Mouse (Mus musculus) MEL-GATA-1-ER (cell line): ENCODE measurements at regions not wholly inside any gene's neighbourhood (a gene's known extent, or its start where the extent isn't known, plus 50 kb on each side); places are given as distances from the start of the nearest gene placed in this dataset.

ENCODE experiments used
- DNase-seq: peaks from one replicate; pipeline ENCODE4 v3.0.0-alpha.2; 2012; ENCODE audit warnings: low read depth; ENCODE audit errors: extremely low read depth

DNA sequence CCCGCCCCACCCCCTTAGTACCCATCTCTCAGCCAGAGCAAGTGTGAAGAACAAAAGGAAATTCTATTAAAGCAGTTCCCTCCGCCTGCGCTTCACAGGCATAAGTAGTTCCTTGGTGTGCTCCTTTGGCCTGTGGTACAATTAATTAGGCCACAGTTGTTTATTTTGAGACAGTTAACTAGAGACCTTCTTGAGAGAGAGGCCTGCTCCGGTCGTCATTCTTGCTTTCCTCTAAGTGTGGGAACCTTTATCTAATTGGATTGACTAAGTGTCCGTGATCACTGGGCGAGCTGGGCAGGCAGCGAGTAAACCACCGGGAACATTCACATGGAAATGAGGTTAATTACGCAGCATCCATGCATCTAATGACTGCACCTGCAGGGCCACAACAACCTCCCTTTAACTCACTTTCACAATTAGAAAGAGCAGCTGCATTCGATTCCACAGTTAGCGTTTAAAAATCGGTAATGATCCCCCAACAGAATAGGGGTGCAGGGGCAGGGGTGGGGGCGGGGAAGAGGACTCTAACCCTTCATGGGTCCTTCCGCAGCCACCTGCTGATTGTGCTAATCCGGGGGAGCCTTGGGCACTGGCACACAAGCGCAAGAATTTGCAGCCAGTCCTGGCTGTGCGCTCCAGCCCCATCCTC is 584.3 kb upstream of the Sox9 start:
- DNase-seq, result no peak

DNA sequence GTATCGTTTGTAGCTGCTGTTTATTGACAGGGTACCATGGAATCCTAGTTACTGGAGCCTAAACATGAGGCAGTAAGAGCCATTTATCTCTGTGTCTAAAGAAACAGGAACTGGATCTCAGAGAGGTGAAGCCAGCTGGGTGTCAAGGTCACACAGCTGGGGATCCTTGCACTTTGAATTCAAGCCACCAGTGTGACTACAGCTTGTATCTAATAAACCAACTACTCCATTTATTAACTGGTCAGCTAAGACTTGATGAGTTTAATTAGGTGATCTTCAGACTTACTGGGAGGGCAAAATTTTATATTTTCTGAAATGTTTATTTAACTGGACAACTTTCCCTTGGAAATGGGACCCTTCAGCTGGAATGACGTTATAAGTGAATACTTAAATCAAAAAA is 577.5 kb upstream of the Sox9 start:
- no peak for DNase-seq

GRCm38 (mm10) chr11:112209414-112209813 is 572.6 kb upstream of the Sox9 start:
- DNase-seq, result no peak

- DNase-seq, result no peak
Observed at GRCm38 (mm10) chr11:112219046-112219720, 562.8 kb upstream of the Sox9 start.

- DNase-seq, result no peak
Observed at GRCm38 (mm10) chr11:112234492-112235116, 547.4 kb upstream of the Sox9 start.

DNA sequence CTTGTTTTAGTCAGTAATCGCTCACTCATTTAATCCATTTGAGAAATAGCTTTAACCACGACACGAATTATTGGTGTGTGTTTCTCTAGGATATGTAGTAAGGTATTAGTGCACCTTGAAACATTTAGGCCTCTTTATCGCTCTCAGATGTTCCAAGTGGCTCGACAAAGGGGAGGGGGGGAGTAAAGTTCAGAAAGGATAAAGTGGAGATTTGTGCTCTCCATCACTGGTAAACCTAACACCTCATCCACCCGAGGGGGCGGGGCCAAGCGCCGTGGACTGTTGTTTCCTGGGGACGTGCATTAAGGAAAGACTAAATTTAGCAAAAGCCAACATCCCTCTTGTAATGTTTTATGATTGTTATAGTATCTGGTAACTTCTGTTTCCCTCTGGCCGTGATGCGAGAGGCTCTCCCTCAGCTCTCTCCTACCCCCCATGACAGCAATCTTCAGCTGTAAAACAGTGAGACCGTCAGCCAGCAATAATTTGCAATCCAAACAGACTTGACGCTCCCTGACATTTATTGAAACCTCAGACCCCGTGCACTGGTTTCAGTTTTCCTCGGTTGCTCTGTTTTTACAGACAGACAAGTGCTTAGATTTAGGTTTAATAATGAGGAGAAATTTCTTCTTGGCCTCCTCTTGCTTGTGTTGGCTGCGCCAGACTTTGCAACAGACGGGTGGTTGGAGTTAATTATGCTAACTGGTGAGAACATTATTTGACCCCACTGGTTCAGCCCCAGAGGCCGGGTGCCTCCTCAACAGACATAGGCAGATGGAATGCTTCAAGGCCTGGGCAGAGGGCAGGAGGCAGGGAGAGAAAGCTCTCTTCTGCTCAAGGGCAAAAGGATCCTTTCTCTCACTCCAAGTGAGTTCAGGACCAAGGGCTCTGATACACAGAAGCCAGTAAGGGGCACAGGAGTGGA is 542.8 kb upstream of the Sox9 start:
- DNase-seq, result no peak

DNA sequence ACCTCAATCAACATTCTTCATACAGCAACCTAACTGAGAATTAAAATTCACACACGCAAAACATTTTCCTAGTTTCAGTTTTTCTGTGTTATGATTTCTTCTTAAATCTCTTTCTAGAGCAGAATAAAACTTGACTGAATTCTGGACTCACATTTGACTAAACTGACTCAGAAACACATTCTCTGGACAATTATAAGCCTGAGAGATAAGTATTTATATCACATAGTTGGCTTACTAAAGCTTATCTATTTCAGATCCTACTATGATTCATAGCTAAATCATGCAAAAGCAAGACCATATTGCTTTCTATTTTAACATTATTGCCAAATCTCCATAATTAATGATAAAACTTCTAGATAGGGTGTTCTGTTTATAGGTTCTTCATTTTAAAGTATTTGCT is 529.5 kb upstream of the Sox9 start:
- DNase-seq, result no peak

DNA sequence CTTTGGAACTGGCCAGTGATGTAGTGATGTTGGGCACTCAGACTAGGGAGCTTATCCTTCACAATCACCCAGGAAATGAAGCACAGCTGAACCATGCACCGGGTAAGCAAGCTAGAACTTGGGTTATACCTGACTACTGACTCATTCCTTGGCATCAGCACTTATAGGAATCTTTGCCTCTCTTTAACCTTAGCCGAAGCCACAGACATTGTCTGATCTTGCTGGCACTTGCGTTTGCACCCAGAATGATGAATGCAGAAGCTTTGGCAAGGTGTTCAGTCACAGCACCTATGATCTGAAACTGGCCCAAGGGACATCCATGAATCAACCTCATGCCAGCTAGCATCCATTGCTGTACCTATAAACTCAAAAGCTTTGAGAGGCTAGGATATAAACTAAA is 529.0 kb upstream of the Sox9 start:
- no peak for DNase-seq

DNA sequence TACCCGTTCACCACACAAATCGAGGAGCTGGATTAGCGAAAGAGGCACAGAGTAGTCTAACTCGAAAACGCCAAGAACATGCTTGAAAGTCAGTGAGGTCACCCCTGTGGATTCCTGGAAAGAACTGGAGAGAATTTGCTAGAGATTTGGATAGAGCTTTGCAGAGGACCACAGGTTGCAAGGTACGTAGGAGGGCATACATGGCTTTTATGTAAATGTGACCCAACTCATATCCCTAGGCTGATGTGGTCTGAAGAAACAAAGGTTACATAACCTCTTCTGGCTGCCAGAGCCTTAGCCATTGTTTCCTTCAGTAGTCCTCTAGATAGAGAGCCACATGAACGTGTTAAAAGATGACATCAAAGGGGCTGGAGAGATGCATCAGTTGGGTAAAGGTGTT is 525.7 kb upstream of the Sox9 start:
- DNase-seq, result no peak

- no peak for DNase-seq
Observed at GRCm38 (mm10) chr11:112264077-112264476, 517.9 kb upstream of the Sox9 start.

DNA sequence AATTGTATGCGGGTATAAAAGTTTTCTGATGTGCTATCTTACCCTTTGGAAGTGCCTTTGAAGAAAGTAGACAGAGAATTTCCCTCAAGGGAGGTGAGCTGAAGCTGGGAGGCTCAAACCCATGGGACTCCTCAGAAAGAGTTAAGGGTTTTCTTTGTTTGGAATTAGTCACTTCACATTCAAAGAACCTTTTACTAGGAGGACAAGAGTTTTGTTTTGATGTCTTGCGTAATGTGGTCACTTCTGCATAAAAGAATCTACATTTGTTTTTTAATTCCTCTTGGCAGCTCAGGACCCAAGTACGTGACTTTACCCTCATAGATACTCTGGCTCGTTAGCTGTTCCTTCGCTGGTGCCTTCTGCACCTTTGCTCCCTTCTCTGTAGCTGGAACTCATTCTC is 511.1 kb upstream of the Sox9 start:
- DNase-seq, result no peak

- no peak for DNase-seq
Observed at GRCm38 (mm10) chr11:112278566-112278965, 503.5 kb upstream of the Sox9 start.

- DNase-seq, result no peak
Observed at GRCm38 (mm10) chr11:112282911-112283310, 499.1 kb upstream of the Sox9 start.

- no peak for DNase-seq
Observed at GRCm38 (mm10) chr11:112298901-112299341, 483.1 kb upstream of the Sox9 start.

DNA sequence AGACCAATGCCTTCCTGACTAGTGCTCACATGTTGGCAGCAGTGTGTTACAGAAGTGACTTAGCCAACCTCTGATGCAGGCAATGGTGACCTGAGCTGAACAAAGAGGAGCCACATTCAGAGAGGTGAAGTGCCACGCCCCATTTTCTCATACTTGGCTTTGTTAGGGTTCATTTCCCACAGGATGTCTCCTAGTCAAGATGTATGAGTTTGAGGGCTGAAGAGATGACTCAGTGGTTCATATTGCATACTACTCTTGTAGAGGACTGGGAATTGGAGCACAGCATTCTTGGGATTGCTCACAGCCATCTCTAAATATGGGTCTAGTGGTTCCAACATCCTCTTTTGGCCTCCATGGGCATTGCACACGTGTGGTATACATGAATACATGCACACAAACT is 478.9 kb upstream of the Sox9 start:
- no peak for DNase-seq

- no peak for DNase-seq
Observed at GRCm38 (mm10) chr11:112325850-112326249, 456.2 kb upstream of the Sox9 start.

GRCm38 (mm10) chr11:112327606-112328005 is 454.4 kb upstream of the Sox9 start:
- DNase-seq, result no peak

DNA sequence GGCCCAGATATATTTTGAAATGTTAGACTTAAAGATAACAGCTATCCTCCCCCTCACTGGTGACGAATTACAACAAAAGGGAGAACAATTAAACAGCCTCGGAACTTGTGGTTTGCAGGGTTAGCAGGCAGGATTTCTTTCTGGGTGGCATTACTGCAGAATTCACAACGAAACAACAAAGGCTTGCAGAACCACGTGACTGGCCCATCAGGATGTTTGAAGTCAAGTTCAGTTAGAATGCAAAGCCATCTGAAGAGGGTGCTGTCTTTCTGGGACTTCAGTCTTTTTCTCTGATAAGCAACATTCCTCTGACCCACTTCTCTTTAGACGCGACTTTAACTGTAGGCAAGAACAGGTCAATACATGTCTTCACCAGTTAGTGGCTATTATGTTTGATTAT is 436.9 kb upstream of the Sox9 start:
- DNase-seq, result no peak

DNA sequence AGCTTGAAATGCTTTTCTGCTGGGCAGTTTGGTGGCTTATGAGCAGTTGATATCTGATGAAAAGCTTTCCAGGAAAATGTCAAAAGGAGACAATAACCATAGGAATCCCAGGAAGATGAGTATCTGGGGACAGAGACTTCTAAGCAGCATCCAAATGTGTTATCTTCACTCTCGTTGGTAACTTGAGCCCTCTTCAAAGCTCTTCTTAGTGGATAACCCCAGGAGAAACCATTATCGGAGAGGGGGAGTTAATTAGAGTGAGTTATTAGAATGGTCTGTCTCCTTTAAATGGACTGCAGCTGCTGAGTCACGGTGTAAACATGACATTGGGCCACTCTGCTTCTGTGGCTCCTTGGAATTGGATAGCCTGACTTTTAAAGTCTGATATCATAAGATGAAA is 436.4 kb upstream of the Sox9 start:
- DNase-seq, result no peak

DNA sequence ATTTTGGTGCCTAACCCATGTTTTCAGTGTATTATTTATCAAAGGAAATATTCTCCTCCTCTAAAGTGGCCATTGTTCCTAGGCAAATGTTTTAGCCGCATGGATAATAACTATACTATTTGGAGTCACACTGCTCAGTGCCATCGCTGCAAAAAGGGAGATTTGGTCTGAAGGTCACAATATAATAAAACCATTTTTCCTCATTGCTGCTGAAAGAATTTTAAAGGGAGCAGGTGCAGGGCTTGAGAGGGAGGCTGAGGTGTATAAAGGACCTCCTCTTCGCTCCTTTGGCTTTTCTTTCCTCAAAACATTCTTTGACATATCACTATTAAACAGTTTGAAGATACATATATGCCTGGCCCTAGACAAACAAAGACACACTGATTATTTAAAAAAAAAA is 435.9 kb upstream of the Sox9 start:
- DNase-seq, result no peak

- no peak for DNase-seq
Observed at GRCm38 (mm10) chr11:112346532-112346931, 435.5 kb upstream of the Sox9 start.

DNA sequence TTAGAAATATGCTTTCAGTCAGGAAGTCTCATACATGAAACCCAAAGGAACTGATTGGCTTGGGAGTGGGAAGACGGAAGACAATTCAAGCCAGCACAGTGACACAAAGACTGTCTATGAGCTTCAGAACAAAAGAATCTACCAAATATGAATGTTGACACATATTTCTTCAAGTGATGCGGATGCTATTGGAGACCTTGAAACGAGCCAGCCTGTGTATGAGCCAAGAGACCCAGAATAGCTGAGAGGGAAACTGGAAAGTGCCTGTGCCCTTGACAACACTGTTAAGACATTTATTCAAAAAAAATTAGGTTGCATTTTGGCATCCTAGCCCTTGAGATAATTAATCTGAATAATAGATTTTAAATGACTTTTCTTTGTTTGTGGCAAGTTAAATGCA is 426.7 kb upstream of the Sox9 start:
- no peak for DNase-seq
